Mouse (Mus musculus) adrenal gland, postnatal 10 days (tissue): ENCODE data around the gene Igdcc3. TPM values are rescaled to one million over a fixed set of nuclear protein-coding genes. Genes with fewer than 3 reads are reported as not detected.

Experiments used
- total RNA-seq, 2 experiments: library from RNA; stranded (reverse); gene quantifications; 2 replicates each; pipeline ENCODE4 v1.2.3; 2021

Gene Igdcc3
- total RNA-seq, 2 experiments from 2014 or later: 1.2 to 1.7 TPM

Other genes starting within 250 kb of the Igdcc3 start
- gene Slc24a1, start 189.6 kb upstream of the Igdcc3 start, total RNA-seq: under 1 TPM; 0.09 to 0.15 TPM
- gene Ints14, start 180.3 kb upstream of the Igdcc3 start, total RNA-seq: 10 to 100 TPM; 27.5 to 31.5 TPM
- 100 to 1,000 TPM; 151 to 154 TPM for gene Hacd3, start 119.5 kb upstream of the Igdcc3 start, total RNA-seq
- gene Dpp8, start 108.8 kb upstream of the Igdcc3 start, total RNA-seq: 10 to 100 TPM; 74.0 to 86.7 TPM
- 10 to 100 TPM; 18.0 to 27.0 TPM for gene Igdcc4, start 39.7 kb upstream of the Igdcc3 start, total RNA-seq
- gene Parp16, start 54.2 kb downstream of the Igdcc3 start, total RNA-seq: 10 to 100 TPM; 12.9 to 19.6 TPM
- 10 to 100 TPM in 1 of 2 experiments, 1 to 10 TPM in 1; 8.6 to 10.9 TPM for gene Cilp, start 124.0 kb downstream of the Igdcc3 start, total RNA-seq
- 100 to 1,000 TPM; 144 to 173 TPM for gene Clpx, start 153.1 kb downstream of the Igdcc3 start, total RNA-seq
- 10 to 100 TPM; 13.6 to 17.1 TPM for gene Pdcd7, start 204.9 kb downstream of the Igdcc3 start, total RNA-seq
- under 1 TPM in 1 of 2 experiments, not detected in 1; 0.45 TPM for gene Ubap1l, start 219.9 kb downstream of the Igdcc3 start, total RNA-seq